Mouse (Mus musculus): ENCODE data around the gene Mdga1. TPM values are rescaled to one million over a fixed set of nuclear protein-coding genes. Genes with fewer than 3 reads are reported as not detected.
"Not testable (repeated sequence)": the region's sequence is repeated elsewhere in the genome, so short reads cannot be mapped to it uniquely, and the experiment has no call there.

Mdga1 gene
- polyA plus RNA-seq, 1 experiment from 2014 or later = 2.5 TPM

DNA sequence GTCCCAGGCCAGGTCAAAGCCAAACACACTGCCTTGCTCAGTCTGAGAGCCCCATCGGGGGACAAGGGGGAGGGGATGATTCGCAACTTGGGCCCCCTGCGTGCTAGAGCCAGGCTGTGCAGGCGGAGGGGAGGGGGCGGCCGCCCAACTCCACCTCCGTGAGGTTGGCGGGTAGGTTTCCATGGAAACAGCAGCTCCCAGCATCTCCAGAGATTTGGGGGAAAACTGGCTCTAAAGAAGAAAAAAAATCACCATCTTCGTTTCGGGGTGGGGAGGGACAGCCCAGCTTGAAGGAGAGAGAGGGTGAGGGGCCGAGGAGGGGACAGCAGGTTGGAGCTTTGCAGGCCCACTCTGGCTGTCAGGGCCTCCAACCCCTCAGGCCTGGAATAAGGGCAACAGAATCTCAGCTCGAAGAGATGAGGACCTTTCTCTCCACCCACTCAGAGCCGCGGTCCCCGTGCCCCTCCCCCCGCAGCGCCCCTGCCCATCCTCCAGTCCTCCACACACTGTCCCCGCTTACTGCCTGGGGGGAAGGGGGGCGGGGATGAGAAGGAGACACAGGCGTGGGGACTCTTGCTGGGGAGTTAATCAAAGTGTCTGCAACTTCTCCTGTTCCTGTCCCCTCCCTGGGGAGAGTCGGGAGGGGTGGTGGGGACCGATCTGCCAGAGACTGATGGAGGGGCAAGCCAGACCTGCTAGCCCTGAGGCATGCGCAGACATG is 174.7 kb downstream of the Mdga1 start:
- Histone ChIP-seq H3K9ac (ENCODE audit: low read length) (peak overlapping the region; percentile 27), H3K4me3 (ENCODE audit: low read depth, low read length) (peak overlapping the region; percentile 23), H3K9me3 (ENCODE audit: control insufficient read depth, low read length) (no peaks in the 10 kb centered on the region), H3K4me1 (ENCODE audit: control insufficient read depth, insufficient read depth, low read length) (peaks cover 22% of the 10 kb centered on the region), H3K27me3 (ENCODE audit: control insufficient read depth, insufficient read depth, low read length) (no peaks in the 10 kb centered on the region), H3K4me2 (ENCODE audit: low read depth) (peak overlapping the region; percentile 60), H3K27ac (ENCODE audit: low read depth, low read length) (peak overlapping the region; percentile 67), H3K36me3 (ENCODE audit: control insufficient read depth, insufficient read depth, low read length) (no peaks in the 10 kb centered on the region)
- peak; percentile 75 for DNase-seq (ENCODE audit: low spot score)
- under 1% methylated on average over 17 of the region's 23 CpGs for WGBS
- peak; percentile 77 for ATAC-seq (ENCODE audit: insufficient read depth, low FRiP score, low TSS enrichment)

DNA sequence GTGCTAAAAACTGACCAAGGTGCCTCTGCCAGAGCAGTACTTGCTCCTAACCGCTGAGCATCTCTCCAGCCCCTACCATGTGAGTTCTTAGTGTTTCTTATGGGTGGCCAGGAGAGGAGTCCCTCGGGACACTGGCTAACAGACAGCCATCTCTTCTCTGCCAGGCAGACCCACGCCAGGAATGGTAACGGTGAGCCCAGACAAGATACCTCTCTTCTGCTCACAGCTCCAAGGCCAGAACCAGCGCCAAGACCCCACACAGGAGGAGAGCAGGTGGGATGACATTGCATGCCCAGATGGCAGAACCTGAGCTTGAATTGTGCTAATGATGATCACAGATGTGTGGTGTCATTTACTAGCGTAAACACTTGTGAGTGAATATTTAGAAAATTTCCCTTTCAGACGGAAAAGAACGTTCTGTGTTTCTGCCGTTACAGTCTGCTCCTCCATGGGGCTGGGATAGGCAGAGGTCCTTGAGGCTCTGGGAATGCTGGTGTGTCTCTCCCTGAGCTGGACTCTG is 178.3 kb downstream of the Mdga1 start:
- Histone ChIP-seq H3K4me3 (ENCODE audit: low read depth, low read length) (no peak overlapping the region), H3K36me3 (ENCODE audit: control insufficient read depth, insufficient read depth, low read length) (no peaks in the 10 kb centered on the region), H3K27ac (ENCODE audit: low read depth, low read length) (no peak overlapping the region), H3K9ac (ENCODE audit: low read length) (no peak overlapping the region), H3K4me1 (ENCODE audit: control insufficient read depth, insufficient read depth, low read length) (peaks cover 16% of the 10 kb centered on the region), H3K4me2 (ENCODE audit: low read depth) (no peak overlapping the region), H3K9me3 (ENCODE audit: control insufficient read depth, low read length) (no peaks in the 10 kb centered on the region), H3K27me3 (ENCODE audit: control insufficient read depth, insufficient read depth, low read length) (no peaks in the 10 kb centered on the region)
- 88% methylated on average over 9 of the region's 9 CpGs for WGBS
- no peak for ATAC-seq (ENCODE audit: insufficient read depth, low FRiP score, low TSS enrichment)
- no peak for DNase-seq (ENCODE audit: low spot score)

DNA sequence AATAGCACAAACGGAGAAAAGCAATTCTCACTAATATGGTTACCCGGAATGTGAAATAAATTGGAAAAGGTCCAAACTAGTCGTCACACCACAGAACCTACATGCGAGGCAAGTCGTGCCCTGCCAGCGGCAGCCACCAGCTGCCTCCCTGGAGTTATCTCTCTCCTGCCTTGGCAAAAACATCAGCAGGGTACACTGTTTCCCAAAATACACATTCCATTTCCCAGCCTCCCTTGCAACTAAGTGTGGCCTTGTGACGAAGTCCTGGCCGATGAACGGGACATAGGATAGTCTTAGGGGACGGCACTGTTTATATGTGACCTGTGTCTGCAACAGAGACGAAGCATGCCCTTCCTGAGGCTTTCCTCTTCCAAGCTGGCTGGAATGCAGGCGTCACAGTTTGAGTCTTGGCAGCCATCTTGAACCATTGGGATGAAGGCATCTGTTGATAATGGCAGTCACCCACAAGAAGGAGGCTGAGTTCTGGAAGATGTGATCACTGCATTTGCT is 179.6 kb downstream of the Mdga1 start:
- peaks cover 10% of the 10 kb centered on the region for H3K4me1 ChIP-seq (ENCODE audit: control insufficient read depth, insufficient read depth, low read length)
- ATAC-seq (ENCODE audit: insufficient read depth, low FRiP score, low TSS enrichment) (no peak), DNase-seq (ENCODE audit: low spot score) (no peak)
- WGBS = 87% methylated on average over 12 of the region's 12 CpGs
- H3K27ac ChIP-seq (ENCODE audit: low read depth, low read length) = no peak overlapping the region
- H3K9ac ChIP-seq (ENCODE audit: low read length) = no peak overlapping the region
- H3K4me3 ChIP-seq (ENCODE audit: low read depth, low read length) = no peak overlapping the region
- no peak overlapping the region for H3K4me2 ChIP-seq (ENCODE audit: low read depth)
- H3K9me3 ChIP-seq (ENCODE audit: control insufficient read depth, low read length) = no peaks in the 10 kb centered on the region
- H3K36me3 ChIP-seq (ENCODE audit: control insufficient read depth, insufficient read depth, low read length) = no peaks in the 10 kb centered on the region
- H3K27me3 ChIP-seq (ENCODE audit: control insufficient read depth, insufficient read depth, low read length) = no peaks in the 10 kb centered on the region

DNA sequence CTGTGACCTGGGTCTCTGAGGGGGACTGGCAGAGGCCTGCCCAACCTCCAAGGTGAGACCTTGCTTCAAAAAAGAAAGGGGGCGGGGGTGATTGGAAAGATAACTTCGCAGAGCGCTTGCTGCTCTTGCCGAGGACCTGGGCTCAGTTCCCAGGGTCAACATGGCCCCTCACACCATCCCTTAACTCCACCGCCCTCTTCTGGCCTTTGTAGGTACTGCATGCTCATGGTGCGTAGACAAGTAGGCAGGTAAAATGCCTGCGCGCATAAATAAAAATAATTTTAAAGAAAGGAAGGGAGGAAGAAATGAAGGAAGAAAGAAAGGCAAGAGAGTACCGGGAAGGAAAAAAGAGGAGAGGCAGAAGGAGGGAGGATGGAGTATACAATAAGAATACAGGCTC is 180.2 kb downstream of the Mdga1 start:
- Histone ChIP-seq H3K9me3 (ENCODE audit: control insufficient read depth, low read length) (no peaks in the 10 kb centered on the region), H3K27ac (ENCODE audit: low read depth, low read length) (no peak overlapping the region), H3K4me3 (ENCODE audit: low read depth, low read length) (no peak overlapping the region), H3K4me1 (ENCODE audit: control insufficient read depth, insufficient read depth, low read length) (peaks cover 4% of the 10 kb centered on the region), H3K36me3 (ENCODE audit: control insufficient read depth, insufficient read depth, low read length) (no peaks in the 10 kb centered on the region), H3K9ac (ENCODE audit: low read length) (no peak overlapping the region), H3K27me3 (ENCODE audit: control insufficient read depth, insufficient read depth, low read length) (no peaks in the 10 kb centered on the region), H3K4me2 (ENCODE audit: low read depth) (no peak overlapping the region)
- no peak for DNase-seq (ENCODE audit: low spot score)
- 68% methylated on average over 9 of the region's 9 CpGs for WGBS
- ATAC-seq (ENCODE audit: insufficient read depth, low FRiP score, low TSS enrichment) = no peak

DNA sequence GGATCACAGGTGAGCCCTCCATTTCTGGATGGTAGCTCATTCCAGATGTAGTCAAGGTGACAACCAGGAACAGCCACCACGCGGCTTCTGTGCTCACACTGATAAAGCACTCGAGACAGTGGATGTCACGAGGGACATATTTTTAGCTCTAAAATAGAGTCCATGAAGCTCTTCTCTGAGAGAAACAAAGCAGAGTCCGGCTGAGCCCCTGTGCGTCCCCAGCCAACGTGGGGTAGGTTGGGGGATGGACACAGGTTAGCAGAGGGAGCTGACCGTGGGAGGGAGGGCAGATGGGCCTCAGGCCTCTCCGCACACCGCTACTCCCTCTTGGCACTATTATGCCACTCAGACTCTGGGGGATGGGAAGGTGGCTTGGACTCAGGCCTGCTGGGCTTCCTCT is 181.3 kb downstream of the Mdga1 start:
- H3K27ac ChIP-seq (ENCODE audit: low read depth, low read length) = no peak overlapping the region
- no peak overlapping the region for H3K9ac ChIP-seq (ENCODE audit: low read length)
- DNase-seq (ENCODE audit: low spot score) (no peak), ATAC-seq (ENCODE audit: insufficient read depth, low FRiP score, low TSS enrichment) (no peak)
- no peaks in the 10 kb centered on the region for H3K27me3 ChIP-seq (ENCODE audit: control insufficient read depth, insufficient read depth, low read length)
- no peak overlapping the region for H3K4me3 ChIP-seq (ENCODE audit: low read depth, low read length)
- 86% methylated on average over 10 of the region's 10 CpGs for WGBS
- no peaks in the 10 kb centered on the region for H3K9me3 ChIP-seq (ENCODE audit: control insufficient read depth, low read length)
- H3K4me1 ChIP-seq (ENCODE audit: control insufficient read depth, insufficient read depth, low read length) = no peaks in the 10 kb centered on the region
- no peak overlapping the region for H3K4me2 ChIP-seq (ENCODE audit: low read depth)
- no peaks in the 10 kb centered on the region for H3K36me3 ChIP-seq (ENCODE audit: control insufficient read depth, insufficient read depth, low read length)

DNA sequence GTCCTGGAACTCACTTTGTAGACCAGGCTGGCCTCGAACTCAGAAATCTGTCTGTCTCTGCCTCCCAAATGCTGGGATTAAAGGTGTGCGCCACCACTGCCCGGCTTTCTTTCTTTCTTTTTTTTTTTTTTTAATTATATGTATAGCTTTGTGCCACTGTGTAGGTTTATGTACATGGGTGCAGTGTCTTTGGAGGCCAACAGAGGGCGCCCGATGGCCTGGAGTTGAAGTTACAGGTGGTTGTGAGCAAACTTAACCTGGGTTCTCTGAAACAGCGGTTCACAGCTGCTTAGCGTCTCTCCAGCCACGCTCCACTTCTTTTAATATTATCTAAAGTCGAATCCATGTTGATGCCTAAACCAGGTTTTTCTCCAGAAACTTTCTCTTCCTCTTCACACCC is 185.1 kb downstream of the Mdga1 start:
- Histone ChIP-seq H3K27me3 (ENCODE audit: control insufficient read depth, insufficient read depth, low read length) (no peaks in the 10 kb centered on the region), H3K9me3 (ENCODE audit: control insufficient read depth, low read length) (no peaks in the 10 kb centered on the region), H3K4me1 (ENCODE audit: control insufficient read depth, insufficient read depth, low read length) (no peaks in the 10 kb centered on the region), H3K4me3 (ENCODE audit: low read depth, low read length) (no peak overlapping the region), H3K36me3 (ENCODE audit: control insufficient read depth, insufficient read depth, low read length) (no peaks in the 10 kb centered on the region), H3K4me2 (ENCODE audit: low read depth) (no peak overlapping the region), H3K9ac (ENCODE audit: low read length) (no peak overlapping the region), H3K27ac (ENCODE audit: low read depth, low read length) (no peak overlapping the region)
- ATAC-seq (ENCODE audit: insufficient read depth, low FRiP score, low TSS enrichment) (no peak), DNase-seq (ENCODE audit: low spot score) (no peak)
- WGBS = 81% methylated on average over 9 of the region's 9 CpGs

DNA sequence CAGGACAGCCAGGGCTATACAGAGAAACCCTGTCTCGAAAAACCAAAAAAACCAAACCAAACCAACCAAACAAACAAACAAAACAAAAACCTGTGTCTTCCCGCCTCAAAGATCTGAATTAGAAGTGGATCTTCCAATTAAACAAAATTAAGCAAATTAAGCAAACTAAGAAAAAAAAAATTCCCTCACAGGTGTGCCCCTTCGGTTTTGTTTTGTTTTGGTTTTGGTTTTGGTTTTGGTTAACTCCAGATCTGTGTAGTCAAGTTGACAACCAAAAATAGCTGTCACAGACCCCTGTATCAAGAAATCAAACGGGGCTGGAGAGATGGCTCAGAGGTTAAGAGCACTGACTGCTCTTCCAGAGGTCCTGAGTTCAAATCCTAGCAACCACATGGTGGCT is 188.4 kb downstream of the Mdga1 start:
- H3K4me3 ChIP-seq (ENCODE audit: low read depth, low read length); H3K36me3 ChIP-seq (ENCODE audit: control insufficient read depth, insufficient read depth, low read length); H3K9me3 ChIP-seq (ENCODE audit: control insufficient read depth, low read length); H3K9ac ChIP-seq (ENCODE audit: low read length); H3K4me1 ChIP-seq (ENCODE audit: control insufficient read depth, insufficient read depth, low read length); H3K27me3 ChIP-seq (ENCODE audit: control insufficient read depth, insufficient read depth, low read length); H3K4me2 ChIP-seq (ENCODE audit: low read depth); ATAC-seq (ENCODE audit: insufficient read depth, low FRiP score, low TSS enrichment); H3K27ac ChIP-seq (ENCODE audit: low read depth, low read length); DNase-seq (ENCODE audit: low spot score): not testable (repeated sequence)
- 90% methylated on average over 4 of the region's 4 CpGs for whole genome bisulfite sequencing

DNA sequence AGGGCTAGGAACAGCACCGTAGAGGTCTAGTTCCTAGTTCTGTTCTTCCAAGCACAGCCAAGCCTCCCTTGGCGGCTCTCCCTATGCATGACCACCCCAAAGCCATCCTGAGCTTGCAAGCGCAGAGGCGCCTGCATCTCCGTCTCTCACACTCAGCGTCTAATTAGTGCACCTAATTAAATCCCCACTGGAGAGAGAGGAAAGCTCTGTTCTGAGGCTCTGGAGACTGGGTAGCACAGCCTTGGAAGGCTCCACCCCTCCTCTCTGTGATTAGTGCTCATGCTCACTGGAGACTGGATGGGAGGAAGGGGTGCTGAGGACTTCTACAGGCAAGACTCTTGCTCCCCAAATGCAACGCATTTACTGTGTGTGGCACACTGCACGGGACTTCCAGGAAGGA is 191.9 kb downstream of the Mdga1 start:
- Histone ChIP-seq H3K4me1 (ENCODE audit: control insufficient read depth, insufficient read depth, low read length) (no peaks in the 10 kb centered on the region), H3K27me3 (ENCODE audit: control insufficient read depth, insufficient read depth, low read length) (no peaks in the 10 kb centered on the region), H3K9me3 (ENCODE audit: control insufficient read depth, low read length) (no peaks in the 10 kb centered on the region), H3K4me3 (ENCODE audit: low read depth, low read length) (no peak overlapping the region), H3K4me2 (ENCODE audit: low read depth) (no peak overlapping the region), H3K9ac (ENCODE audit: low read length) (no peak overlapping the region), H3K36me3 (ENCODE audit: control insufficient read depth, insufficient read depth, low read length) (no peaks in the 10 kb centered on the region), H3K27ac (ENCODE audit: low read depth, low read length) (no peak overlapping the region)
- DNase-seq (ENCODE audit: low spot score) = no peak
- 70% methylated on average over 8 of the region's 8 CpGs for WGBS
- ATAC-seq (ENCODE audit: insufficient read depth, low FRiP score, low TSS enrichment) = no peak
